Comparison of ENCODE assay signal across 13 mouse cellular contexts in the genomic region with DNA sequence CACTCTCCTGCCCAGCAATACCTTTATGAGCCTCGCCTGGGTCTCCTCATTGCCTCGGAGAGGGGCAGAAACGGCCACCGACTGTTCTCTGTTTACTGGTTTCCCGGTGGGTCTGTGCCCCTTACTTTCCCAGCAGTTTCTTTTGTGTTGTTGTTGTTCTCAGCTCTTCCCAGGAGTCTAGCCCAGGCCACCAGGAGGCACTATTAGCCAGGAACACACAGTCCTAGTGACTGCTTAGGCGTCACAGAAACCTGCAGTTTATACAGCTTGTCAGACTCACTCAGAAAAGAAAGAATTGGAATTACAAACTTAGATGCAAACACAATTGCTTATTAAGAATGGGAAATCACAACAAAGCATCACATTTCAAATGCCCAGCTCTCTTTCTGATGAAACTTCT. TPM values are rescaled to one million over a fixed set of nuclear protein-coding genes. Genes with fewer than 3 reads are reported as not detected.
DNase-seq lines count a peak whose midpoint lies in the region; ATAC-seq and TF ChIP-seq lines count a peak whose summit lies in the region.
"Had no signal": no experiment of that assay in that cellular context is flagged by ENCODE, and none has a peak within 500 bp of the region (broad histone marks: within the 10 kb centered on the region; RNA-seq: fewer than 3 reads in every experiment).

No protein-coding gene starts in this region.

- peak; percentile 52 for TF ChIP-seq CTCF in layer of hippocampus, adult 2 months (conservative IDR thresholded peaks at IDR 0.05)
- no peak for TF ChIP-seq CTCF in thymus, adult 2 months (IDR thresholded peaks at IDR 0.05; ENCODE audit: borderline replicate concordance, control insufficient read depth, extremely low read depth, insufficient read depth, low read length, poor library complexity)

- no peaks in the 10 kb centered on the region for H3K4me1 ChIP-seq in thymus, adult 2 months (replicated peaks; ENCODE audit: control insufficient read depth, insufficient read depth, low read length)

- H3K36me3 ChIP-seq in thymus, adult 2 months (ENCODE audit: control insufficient read depth, insufficient read depth, low read length): no peaks in the 10 kb centered on the region

- TF ChIP-seq POLR2A in thymus, adult 2 months (IDR thresholded peaks at IDR 0.05; ENCODE audit: control insufficient read depth, extremely low read depth, insufficient read depth, low read length, poor library complexity): no peak

- 84% methylated on average over 6 of the region's 6 CpGs for WGBS in thymus, adult 2 months

- ATAC-seq in CD4-positive, CD25-positive, alpha-beta regulatory T cell, adult 4 months: no peak

- no peak overlapping the region for H3K27ac ChIP-seq in layer of hippocampus, adult 2 months
- H3K27ac ChIP-seq in thymus, adult 2 months (ENCODE audit: control insufficient read depth, insufficient read depth, low read length): no peak overlapping the region

- no peak overlapping the region for H3K4me3 ChIP-seq in layer of hippocampus, adult 2 months
- H3K4me3 ChIP-seq in thymus, adult 2 months (ENCODE audit: control insufficient read depth, insufficient read depth, low read length): no peak overlapping the region

- H3K27me3 ChIP-seq in thymus, adult 2 months (ENCODE audit: control insufficient read depth, insufficient read depth, low read length): no peaks in the 10 kb centered on the region

- peak; percentile 2 for DNase-seq in CD4-positive, CD25-positive, alpha-beta regulatory T cell, adult 2 months (ENCODE audit: low read depth, low spot score)
- no peak for DNase-seq in layer of hippocampus, adult 2 months (ENCODE audit: low spot score in 2 of 2)
- DNase-seq in layer of hippocampus, adult 9-10 months (ENCODE audit: low spot score): no peak
- DNase-seq in thymus, postnatal 4 days: peak; percentile 9
- DNase-seq in thymus, adult 2 months: no peak
- no peak for DNase-seq in gastrocnemius, adult 8-10 months (ENCODE audit: low spot score in 2 of 2)
- DNase-seq in thymus, postnatal 10 days (ENCODE audit: low spot score in 2 of 2): no peak
- DNase-seq: cerebellum, postnatal 36 days; spleen, adult 18-20 months had no signal

RNA-seq across cellular contexts. Expression of gene Erich6b, which starts 0.7 kb away (rescaled TPM):
- not detected for polyA plus RNA-seq in CD4-positive, CD25-positive, alpha-beta regulatory T cell, adult 4 months (2017; shearing (Covaris generic))
- total RNA-seq in layer of hippocampus, adult 2 months (2021): not detected
- not detected in 2 replicates for polyA plus RNA-seq in thymus, adult 2 months (2012; rRNA removed)
- not detected for total RNA-seq in gastrocnemius, adult 8-10 months (2022)
- total RNA-seq: layer of hippocampus, postnatal 25 days had no signal
- polyA plus RNA-seq: heart, embryonic 14.5 days; lung, embryonic 16.5 days had no signal

RNA-seq across cellular contexts. Expression of gene Spert, which starts 48.5 kb away (rescaled TPM):
- not detected for polyA plus RNA-seq in CD4-positive, CD25-positive, alpha-beta regulatory T cell, adult 4 months (2017; shearing (Covaris generic))
- total RNA-seq in layer of hippocampus, adult 2 months (2021): not detected
- polyA plus RNA-seq in thymus, adult 2 months (2012; rRNA removed): 0.09 and 0.58 TPM in 2 replicates
- total RNA-seq in gastrocnemius, adult 8-10 months (2022): not detected
- total RNA-seq: layer of hippocampus, postnatal 25 days had no signal
- polyA plus RNA-seq: heart, embryonic 14.5 days; lung, embryonic 16.5 days had no signal

Comparison
In these comparisons a context has a peak if more than half of its experiments do, and no peak if none do; other contexts are left out.
1. DNase-seq: peak in CD4-positive, CD25-positive, alpha-beta regulatory T cell, adult 2 months (single experiment) and thymus, postnatal 4 days (single experiment); none in layer of hippocampus, adult 2 months (0 of 2), layer of hippocampus, adult 9-10 months (single experiment), thymus, adult 2 months (single experiment), gastrocnemius, adult 8-10 months (0 of 2) and thymus, postnatal 10 days (0 of 2).